Mouse (Mus musculus) C2C12 (cell line): ENCODE results near the gene Zc3h7a.

Experiments used
- CEBPB ChIP-seq: IDR thresholded peaks from one replicate; pipeline ENCODE4 v1.6.1; 2011; ENCODE audit warnings: low read depth, mild to moderate bottlenecking, control low read depth, moderate library complexity
- CTCF ChIP-seq: IDR thresholded peaks from one replicate; pipeline ENCODE4 v1.5.1; 2011; ENCODE audit not compliant: control insufficient read depth, insufficient read depth, insufficient read length
- FOSL1 ChIP-seq: IDR thresholded peaks from one replicate; pipeline ENCODE4 v1.8.0; 2011; ENCODE audit warnings: mild to moderate bottlenecking, low read length; ENCODE audit not compliant: poor library complexity, insufficient read depth, severe bottlenecking
- MAX ChIP-seq: IDR thresholded peaks from one replicate; pipeline ENCODE4 v1.6.1; 2011; ENCODE audit warnings: mild to moderate bottlenecking, control low read depth
- MYOD1 ChIP-seq: IDR thresholded peaks from one replicate; pipeline ENCODE4 v1.6.1; 2011; ENCODE audit warnings: low read depth; ENCODE audit not compliant: control insufficient read depth, insufficient read length
- MYOG ChIP-seq: IDR thresholded peaks from one replicate; pipeline ENCODE4 v1.6.1; 2011; ENCODE audit not compliant: control insufficient read depth, insufficient read length; ENCODE audit errors: extremely low read depth
- USF1 ChIP-seq: IDR thresholded peaks from one replicate; pipeline ENCODE4 v1.6.1; 2011; ENCODE audit warnings: low read depth, mild to moderate bottlenecking, control low read depth, moderate library complexity

GRCm38 (mm10) chr16:11175100-11175488 lies 1.1 kb downstream of the Zc3h7a start:
- TF ChIP-seq CTCF (no peak), FOSL1 (no peak), CEBPB (no peak), MYOD1 (no peak), MAX (no peak), USF1 (no peak), MYOG (no peak)
